Mouse (Mus musculus) small intestine, adult 2 months (tissue): ENCODE results near the gene Fam149b.

ENCODE experiments used
- CTCF ChIP-seq: fragments of 200-500 bp; IDR thresholded peaks from 2 replicates; pipeline ENCODE4 v1.5.1; 2012; ENCODE audit warnings: low read depth, mild to moderate bottlenecking, control low read depth, inconsistent platforms, low read length, moderate library complexity, mixed read lengths; ENCODE audit not compliant: insufficient replicate concordance, insufficient read length; ENCODE audit errors: extremely low read depth
- POLR2A ChIP-seq: fragments of 200-500 bp; IDR thresholded peaks from 2 replicates; pipeline ENCODE4 v1.6.1; 2012; ENCODE audit warnings: low read depth, mild to moderate bottlenecking, control low read depth, inconsistent platforms, low read length, moderate library complexity

- no peak for TF ChIP-seq POLR2A
- no peak for TF ChIP-seq CTCF
Measured at GRCm38 (mm10) chr14:20371854-20372253, 23.9 kb downstream of the Fam149b start.
